Mouse (Mus musculus): ENCODE results near the gene Gm20503.

GRCm38 (mm10) chr4:59007016-59007415 lies 4.0 kb downstream of the Gm20503 start:
- no peak for TF ChIP-seq CTCF (IDR thresholded peaks at IDR 0.05 in 2 of 3, conservative IDR thresholded peaks at IDR 0.05 in 1 of 3; ENCODE audit: control insufficient read depth in 1 of 3, insufficient read depth in 1 of 3, low read depth in 2 of 3, low read length in 3 of 3, poor library complexity in 1 of 3, severe bottlenecking in 1 of 3)
- TF ChIP-seq SIN3A (IDR thresholded peaks at IDR 0.05; ENCODE audit: low read length) = no peak
- no peak for TF ChIP-seq RAD21 (IDR thresholded peaks at IDR 0.05; ENCODE audit: low read depth, low read length)
- no peak for TF ChIP-seq KAT2A (conservative IDR thresholded peaks at IDR 0.05; ENCODE audit: low read depth, low read length)
- TF ChIP-seq SMC3 (IDR thresholded peaks at IDR 0.05; ENCODE audit: low read depth, low read length) = no peak
- no peak for TF ChIP-seq CHD1 (IDR thresholded peaks at IDR 0.05; ENCODE audit: low read depth, low read length)
- TF ChIP-seq ZNF384 (IDR thresholded peaks at IDR 0.05; ENCODE audit: low read depth, low read length) = no peak
- TF ChIP-seq ZC3H11A (IDR thresholded peaks at IDR 0.05; ENCODE audit: low read depth, low read length) = no peak
- no peak for TF ChIP-seq EP300 (IDR thresholded peaks at IDR 0.05; ENCODE audit: low read depth in 1 of 2, low read length in 2 of 2)
- TF ChIP-seq TCF12 (IDR thresholded peaks at IDR 0.05; ENCODE audit: low read depth, low read length) = no peak
- no peak for TF ChIP-seq CHD2 (IDR thresholded peaks at IDR 0.05; ENCODE audit: low read length)
- TF ChIP-seq MAX (IDR thresholded peaks at IDR 0.05; ENCODE audit: low read length) = no peak
